Mouse (Mus musculus): ENCODE data around the gene Irx5. TPM values are rescaled to one million over a fixed set of nuclear protein-coding genes. Genes with fewer than 3 reads are reported as not detected.
A peak's percentile ranks its signal among the peaks of the same experiment; 100 is the strongest.

Irx5 gene
- polyA plus RNA-seq (2015; fragmentation: Nextera tagmentation; extraction: Ambion mirVana): 16.0 and 24.2 TPM in 2 replicates

DNA sequence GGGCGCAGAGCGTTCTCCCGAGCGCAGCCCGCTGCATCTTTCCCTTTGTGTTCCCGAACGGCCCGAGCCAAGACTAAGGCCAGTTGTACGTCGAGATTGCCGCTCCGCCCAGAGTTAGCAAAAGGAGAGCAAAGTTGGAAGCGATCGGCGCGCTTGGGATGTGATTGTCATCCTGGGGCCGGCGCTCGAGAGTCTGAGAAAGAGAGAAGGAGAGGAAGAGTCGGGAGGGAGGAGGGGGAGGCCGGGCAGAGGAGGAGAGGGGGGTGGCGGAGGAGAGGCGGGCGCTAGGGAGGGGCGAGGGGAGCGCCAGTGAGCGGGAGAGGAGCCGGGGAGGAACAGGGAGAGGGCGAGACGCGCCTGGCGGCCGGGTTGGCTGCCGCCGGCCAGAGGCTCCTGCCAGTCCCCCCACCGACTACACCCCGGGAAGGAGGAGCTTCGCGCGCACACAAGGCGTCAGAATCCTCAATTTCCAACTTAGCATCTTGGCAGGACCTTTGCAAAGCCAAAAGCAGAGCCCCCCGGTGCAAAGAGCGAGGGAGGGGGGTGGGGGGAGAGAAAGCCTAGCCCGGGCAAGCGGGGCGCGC is at the start of gene Irx5:
Gene Irx5, plus strand, starts transcription at position 228 of the 584 bp plus-strand sequence.
- Histone ChIP-seq H3K36me3 (no peaks in the 10 kb centered on the region), H3K27ac (replicated peaks) (peak within 1 kb of the TSS; percentile 94), H3K27me3 (peaks cover 5% of the 10 kb centered on the region; the same call in 1 of the 2 replicates), H3K9me3 (no peaks in the 10 kb centered on the region), H3K4me1 (replicated peaks) (peaks cover 56% of the 10 kb centered on the region), H3K4me3 (peak within 1 kb of the TSS; percentile 81), H3K9ac (peak within 1 kb of the TSS; percentile 67), H3K4me2 (peak within 1 kb of the TSS; percentile 70)
- WGBS: under 1% methylated on average over 46 of the region's 47 CpGs
- peak; percentile 75 for ATAC-seq (ENCODE audit: low FRiP score, low read depth)

DNA sequence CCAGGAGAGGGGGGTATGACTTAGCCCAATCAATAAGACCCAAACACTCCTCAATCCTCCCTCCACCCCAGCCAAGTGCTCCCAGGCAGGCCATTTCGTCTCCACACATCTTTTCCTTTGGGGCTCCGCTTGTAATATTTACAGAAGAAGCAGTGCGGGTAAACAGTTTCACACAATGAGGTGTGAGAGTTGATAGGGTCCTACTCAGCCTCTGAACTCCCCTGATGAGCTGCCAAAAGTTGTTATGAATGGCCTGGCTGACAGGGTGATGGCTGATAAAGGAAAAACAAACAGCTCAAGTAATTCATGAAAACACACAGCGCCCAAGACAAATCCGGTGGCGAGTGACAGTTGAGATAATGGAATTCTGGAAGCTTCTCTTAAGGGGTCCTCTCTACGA is 45.2 kb upstream of the Irx5 start:
- Histone ChIP-seq H3K4me3 (no peak overlapping the region), H3K27ac (replicated peaks) (no peak overlapping the region), H3K9me3 (no peaks in the 10 kb centered on the region), H3K36me3 (no peaks in the 10 kb centered on the region), H3K4me2 (no peak overlapping the region), H3K4me1 (replicated peaks) (no peaks in the 10 kb centered on the region; the same call in 1 of the 2 replicates), H3K27me3 (no peaks in the 10 kb centered on the region), H3K9ac (no peak overlapping the region)
- no peak for ATAC-seq (ENCODE audit: low FRiP score, low read depth)
- 47% methylated on average over 7 of the region's 7 CpGs for WGBS

DNA sequence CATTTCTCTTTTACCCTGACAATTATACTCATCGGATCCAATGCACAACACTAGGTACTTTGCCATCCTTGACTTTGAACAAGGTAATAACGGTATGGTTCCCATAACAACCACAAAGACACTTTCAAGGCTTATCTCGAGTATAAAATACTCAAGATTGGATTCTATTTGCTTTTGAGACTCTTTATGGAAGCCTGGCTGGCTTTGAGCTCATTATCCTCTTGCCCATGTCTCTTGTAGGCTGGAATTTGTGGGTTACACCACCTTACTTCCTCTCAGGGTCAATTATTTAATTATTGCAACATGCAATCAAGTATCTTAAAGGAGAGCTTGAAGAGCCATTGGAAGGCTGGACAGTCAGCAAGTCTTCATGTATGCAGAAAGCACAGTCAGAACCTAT is 43.7 kb upstream of the Irx5 start:
- H3K9ac ChIP-seq: no peak overlapping the region
- no peak for ATAC-seq (ENCODE audit: low FRiP score, low read depth)
- no peaks in the 10 kb centered on the region for H3K27me3 ChIP-seq
- H3K36me3 ChIP-seq: no peaks in the 10 kb centered on the region
- H3K9me3 ChIP-seq: no peaks in the 10 kb centered on the region
- H3K4me2 ChIP-seq: no peak overlapping the region
- no peak overlapping the region for H3K4me3 ChIP-seq
- no peaks in the 10 kb centered on the region; the same call in 1 of the 2 replicates for H3K4me1 ChIP-seq (replicated peaks)
- no peak overlapping the region for H3K27ac ChIP-seq (replicated peaks)
- WGBS: 85% methylated on average over 3 of the region's 3 CpGs

DNA sequence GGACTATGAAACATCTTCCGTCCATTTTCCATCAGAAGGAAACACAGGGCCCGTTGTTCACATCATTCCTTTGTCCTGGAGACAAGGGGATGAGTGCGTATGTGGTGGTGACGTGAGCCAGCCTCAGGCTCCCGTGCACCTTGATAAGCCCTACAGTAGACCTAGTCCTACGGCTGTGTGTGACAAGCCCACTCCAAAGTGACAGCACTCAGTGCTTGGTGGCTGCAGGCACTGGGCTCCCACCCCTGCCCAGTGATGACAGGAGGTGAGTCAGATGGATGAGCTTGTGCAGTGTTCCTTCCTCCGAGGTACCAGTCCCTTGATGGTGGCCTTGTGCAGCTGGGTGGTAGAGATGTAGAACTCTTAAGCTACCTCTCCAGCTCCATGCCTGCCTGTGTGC is 33.7 kb upstream of the Irx5 start:
- no peak overlapping the region for H3K9ac ChIP-seq
- no peaks in the 10 kb centered on the region for H3K4me1 ChIP-seq (replicated peaks)
- H3K4me2 ChIP-seq: no peak overlapping the region
- H3K4me3 ChIP-seq: no peak overlapping the region
- ATAC-seq (ENCODE audit: low FRiP score, low read depth): no peak
- H3K27ac ChIP-seq (replicated peaks): no peak overlapping the region
- WGBS: 91% methylated on average over 7 of the region's 7 CpGs
- H3K27me3 ChIP-seq: no peaks in the 10 kb centered on the region
- H3K9me3 ChIP-seq: no peaks in the 10 kb centered on the region
- no peaks in the 10 kb centered on the region for H3K36me3 ChIP-seq

DNA sequence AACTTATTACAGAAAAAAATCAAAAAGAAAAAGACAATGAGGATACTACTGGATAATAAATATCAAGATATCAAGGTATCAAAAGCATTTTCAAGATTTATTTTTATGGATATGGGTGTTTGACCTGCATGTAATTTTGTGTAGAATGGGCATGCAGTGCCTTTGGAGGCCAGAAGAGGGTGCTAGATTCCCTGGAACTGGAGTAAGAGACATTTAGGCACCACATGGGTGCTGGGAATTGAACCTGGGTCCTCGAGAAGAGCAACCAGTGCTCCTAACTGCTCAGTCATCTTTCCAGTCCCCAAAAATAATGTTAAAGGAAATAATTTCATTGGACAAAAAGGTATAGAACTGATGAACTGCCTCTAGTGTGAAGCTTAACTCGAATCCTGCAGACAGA is 30.2 kb upstream of the Irx5 start:
- Histone ChIP-seq H3K36me3 (no peaks in the 10 kb centered on the region), H3K27ac (replicated peaks) (no peak overlapping the region), H3K4me3 (no peak overlapping the region), H3K4me2 (no peak overlapping the region), H3K4me1 (replicated peaks) (no peaks in the 10 kb centered on the region), H3K27me3 (no peaks in the 10 kb centered on the region), H3K9ac (no peak overlapping the region), H3K9me3 (no peaks in the 10 kb centered on the region)
- 93% methylated on average over 2 of the region's 2 CpGs for WGBS
- no peak for ATAC-seq (ENCODE audit: low FRiP score, low read depth)

DNA sequence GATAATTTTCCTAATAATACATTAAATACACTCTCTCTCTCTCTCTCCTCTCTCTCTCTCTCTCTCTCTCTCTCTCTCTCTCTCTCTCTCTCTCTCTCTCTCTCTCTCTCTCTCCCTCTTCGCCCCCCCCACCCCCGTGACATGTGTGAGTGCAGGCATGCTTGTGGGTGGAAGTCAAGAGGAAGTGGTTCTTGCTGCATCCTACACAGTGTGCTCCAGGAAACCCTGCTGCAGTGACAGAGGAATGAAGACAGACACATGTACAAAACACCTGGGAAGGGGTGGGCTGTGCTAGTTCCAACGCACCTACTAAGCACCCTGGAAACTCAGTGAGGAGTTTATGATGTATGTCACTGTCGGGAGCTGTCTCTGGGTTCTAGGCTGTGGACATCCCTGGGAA is 28.2 kb upstream of the Irx5 start:
- Histone ChIP-seq H3K4me2 (no peak overlapping the region), H3K27me3 (no peaks in the 10 kb centered on the region), H3K36me3 (no peaks in the 10 kb centered on the region), H3K4me3 (no peak overlapping the region), H3K4me1 (replicated peaks) (no peaks in the 10 kb centered on the region), H3K9ac (no peak overlapping the region), H3K27ac (replicated peaks) (no peak overlapping the region), H3K9me3 (no peaks in the 10 kb centered on the region)
- no peak for ATAC-seq (ENCODE audit: low FRiP score, low read depth)
- 86% methylated on average over 3 of the region's 4 CpGs for WGBS

GRCm38 (mm10) chr8:92331811-92332210 is 25.6 kb upstream of the Irx5 start:
- no peaks in the 10 kb centered on the region for H3K36me3 ChIP-seq
- H3K4me1 ChIP-seq (replicated peaks): no peaks in the 10 kb centered on the region
- WGBS: 81% methylated on average over 3 of the region's 3 CpGs

DNA sequence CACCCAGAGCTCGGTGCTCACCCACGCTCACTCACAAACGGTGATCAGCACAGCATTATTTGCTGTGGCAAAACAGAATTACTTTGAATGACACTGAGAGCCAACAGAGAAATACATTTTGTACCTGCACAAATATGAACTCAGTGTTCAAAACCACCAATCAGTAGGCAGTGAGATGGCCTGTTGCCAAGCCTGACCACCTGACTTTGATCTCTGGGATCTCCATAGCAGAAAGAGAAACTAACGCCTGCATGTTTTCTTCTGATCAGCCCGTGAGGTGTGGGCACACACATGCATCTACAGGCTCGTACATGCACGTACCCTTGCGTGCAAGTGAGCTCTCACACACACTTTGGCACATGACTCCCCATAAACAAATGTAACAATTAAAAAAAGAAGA is 24.0 kb upstream of the Irx5 start:
- no peaks in the 10 kb centered on the region for H3K27me3 ChIP-seq
- no peak overlapping the region for H3K9ac ChIP-seq
- no peak overlapping the region for H3K27ac ChIP-seq (replicated peaks)
- ATAC-seq (ENCODE audit: low FRiP score, low read depth): no peak
- WGBS: 94% methylated on average over 8 of the region's 8 CpGs
- no peaks in the 10 kb centered on the region for H3K9me3 ChIP-seq
- no peak overlapping the region for H3K4me3 ChIP-seq
- no peaks in the 10 kb centered on the region for H3K36me3 ChIP-seq
- no peak overlapping the region for H3K4me2 ChIP-seq
- no peaks in the 10 kb centered on the region for H3K4me1 ChIP-seq (replicated peaks)

More at GRCm38 (mm10) chr8:92331811-92332210, 25.6 kb upstream of the Irx5 start:
- ATAC-seq (ENCODE audit: low FRiP score, low read depth): no peak
- no peaks in the 10 kb centered on the region for H3K9me3 ChIP-seq
- no peak overlapping the region for H3K4me2 ChIP-seq
- no peak overlapping the region for H3K27ac ChIP-seq (replicated peaks)
- no peaks in the 10 kb centered on the region for H3K27me3 ChIP-seq
- H3K4me3 ChIP-seq: no peak overlapping the region
- H3K9ac ChIP-seq: no peak overlapping the region

GRCm38 (mm10) chr8:92335079-92335478 is 22.3 kb upstream of the Irx5 start:
- Histone ChIP-seq H3K27me3 (no peaks in the 10 kb centered on the region), H3K27ac (replicated peaks) (no peak overlapping the region), H3K36me3 (no peaks in the 10 kb centered on the region), H3K4me3 (no peak overlapping the region), H3K4me1 (replicated peaks) (no peaks in the 10 kb centered on the region), H3K4me2 (no peak overlapping the region), H3K9ac (no peak overlapping the region), H3K9me3 (no peaks in the 10 kb centered on the region)
- no peak for ATAC-seq (ENCODE audit: low FRiP score, low read depth)
- whole genome bisulfite sequencing: 57% methylated on average over 7 of the region's 7 CpGs

- ATAC-seq (ENCODE audit: low FRiP score, low read depth): no peak
- no peak overlapping the region for H3K27ac ChIP-seq (replicated peaks)
- H3K4me3 ChIP-seq: no peak overlapping the region
- H3K4me1 ChIP-seq (replicated peaks): no peaks in the 10 kb centered on the region
- no peak overlapping the region for H3K9ac ChIP-seq
- no peaks in the 10 kb centered on the region for H3K36me3 ChIP-seq
- H3K9me3 ChIP-seq: no peaks in the 10 kb centered on the region
- no peaks in the 10 kb centered on the region; the same call in 1 of the 2 replicates for H3K27me3 ChIP-seq
- WGBS: 70% methylated on average over 6 of the region's 6 CpGs
- no peak overlapping the region for H3K4me2 ChIP-seq
These were observed 21.4 kb upstream of the Irx5 start for GRCm38 (mm10) chr8:92336041-92336440.

- H3K27me3 ChIP-seq: peaks cover 5% of the 10 kb centered on the region; the same call in 1 of the 2 replicates
- H3K9me3 ChIP-seq: no peaks in the 10 kb centered on the region
- WGBS: 90% methylated on average over 4 of the region's 4 CpGs
- no peak overlapping the region for H3K9ac ChIP-seq
- no peak overlapping the region for H3K4me2 ChIP-seq
- no peak for ATAC-seq (ENCODE audit: low FRiP score, low read depth)
- no peak overlapping the region for H3K27ac ChIP-seq (replicated peaks)
- no peaks in the 10 kb centered on the region for H3K4me1 ChIP-seq (replicated peaks)
- no peak overlapping the region for H3K4me3 ChIP-seq
- H3K36me3 ChIP-seq: no peaks in the 10 kb centered on the region
These were observed 13.9 kb upstream of the Irx5 start for GRCm38 (mm10) chr8:92343544-92343943.

DNA sequence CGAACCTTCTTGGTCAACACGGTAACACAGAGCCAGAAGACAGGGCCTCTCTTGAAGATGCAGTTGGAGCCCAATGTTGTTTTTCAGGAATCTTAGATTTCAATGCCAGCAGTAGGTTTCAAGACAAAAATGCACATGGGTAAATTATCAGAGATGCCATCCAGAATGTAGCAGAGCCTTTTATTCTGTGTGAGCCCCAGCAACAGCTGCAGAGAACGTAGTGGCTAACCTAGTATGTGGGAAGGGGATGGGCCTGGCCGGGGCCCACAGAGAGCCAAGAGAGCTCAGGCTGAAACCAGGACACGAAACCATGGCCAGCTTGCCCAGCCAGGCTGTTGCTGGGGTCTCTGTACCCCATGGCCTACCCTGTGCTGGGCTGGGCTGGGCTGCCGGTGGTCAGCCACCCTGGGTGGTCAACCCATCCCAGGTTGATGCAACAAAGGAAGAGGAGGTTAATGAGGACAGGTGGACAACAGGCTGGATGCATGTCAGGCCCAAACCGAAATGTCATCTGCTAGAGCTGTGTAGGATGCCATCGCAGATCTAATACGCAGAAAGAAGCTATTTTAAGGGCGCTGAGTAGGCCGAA is 7.4 kb upstream of the Irx5 start:
- H3K9me3 ChIP-seq: no peaks in the 10 kb centered on the region
- no peak overlapping the region for H3K9ac ChIP-seq
- no peaks in the 10 kb centered on the region for H3K36me3 ChIP-seq
- WGBS: 75% methylated on average over 11 of the region's 11 CpGs
- 0 out of 2 replicates have a peak overlapping the region, but pooled peaks have one; percentile 5 for H3K4me2 ChIP-seq
- no peak overlapping the region for H3K27ac ChIP-seq (replicated peaks)
- peaks cover 5% of the 10 kb centered on the region; the same call in 1 of the 2 replicates for H3K27me3 ChIP-seq
- no peak for ATAC-seq (ENCODE audit: low FRiP score, low read depth)
- H3K4me3 ChIP-seq: no peak overlapping the region
- H3K4me1 ChIP-seq (replicated peaks): 0 out of 2 replicates have a peak, but pooled peaks cover 8% of the 10 kb centered on the region
